Mouse (Mus musculus) kidney, postnatal 0 days (tissue): ENCODE measurements around the gene Sbp. TPM values are rescaled to one million over a fixed set of nuclear protein-coding genes. Genes with fewer than 3 reads are reported as not detected.
A peak's percentile ranks its signal among the peaks of the same experiment; 100 is the strongest.

Experiments used
- ATAC-seq: fragments of 200-750 bp; cut with Nextera tagmentation; replicated peaks from 2 replicates; pipeline ENCODE4 v1.8.0; 2017; ENCODE audit warnings: low read depth, moderate number of reproducible peaks, moderate TSS enrichment, moderate library complexity; ENCODE audit not compliant: low FRiP score
- DNase-seq: peaks from one replicate; pipeline ENCODE4 v3.0.0-alpha.2; 2016; ENCODE audit warnings: low spot score
- H3K27ac ChIP-seq: fragments of 300-500 bp; sonication (generic); 2 replicates; pipeline ENCODE4 v1.5.1; 2014; ENCODE audit warnings: mild to moderate bottlenecking
- H3K27me3 ChIP-seq: fragments of 300-500 bp; sonication (generic); 2 replicates; pipeline ENCODE4 v1.6.1; 2014; ENCODE audit warnings: low read length, mixed read lengths; ENCODE audit not compliant: insufficient read depth
- H3K36me3 ChIP-seq: fragments of 300-500 bp; sonication (generic); 2 replicates; pipeline ENCODE4 v1.6.1; 2014; ENCODE audit warnings: low read length, mixed read lengths; ENCODE audit not compliant: insufficient read depth
- H3K4me1 ChIP-seq: fragments of 300-500 bp; sonication (generic); replicated peaks from 2 replicates; pipeline ENCODE4 v1.6.1; 2014; ENCODE audit warnings: antibody characterized with exemption, low read length, mixed read lengths; ENCODE audit not compliant: insufficient read depth
- H3K4me2 ChIP-seq: fragments of 300-500 bp; sonication (generic); 2 replicates; pipeline ENCODE4 v1.6.1; 2014; ENCODE audit warnings: mild to moderate bottlenecking, low read length, moderate library complexity, mixed read lengths
- H3K4me3 ChIP-seq: fragments of 300-500 bp; sonication (generic); replicated peaks from 2 replicates; pipeline ENCODE4 v1.5.1; 2014; ENCODE audit warnings: low read depth, low read length
- H3K9ac ChIP-seq: fragments of 300-500 bp; sonication (generic); 2 replicates; pipeline ENCODE4 v1.6.1; 2014; ENCODE audit warnings: low read depth, low read length
- H3K9me3 ChIP-seq: fragments of 300-500 bp; sonication (generic); replicated peaks from 2 replicates; pipeline ENCODE4 v1.6.1; 2016; ENCODE audit warnings: low read length, inconsistent platforms, mixed read lengths
- CTCF ChIP-seq: IDR thresholded peaks from 2 replicates; pipeline ENCODE4 v1.5.1; 2016; ENCODE audit warnings: antibody characterized with exemption, low read depth, mild to moderate bottlenecking, moderate library complexity
- WGBS: fragments of 180-500 bp; shearing (Covaris S2); extraction: QIAGEN DNeasy Blood & Tissue Kit; methylation state at CpG from one replicate; pipeline ENCODE4 v1.1.7; 2014; 5-methylcytosine and 5-hydroxymethylcytosine counted together
- polyA plus RNA-seq: library from polyadenylated mRNA; unstranded; fragments of >200 nt; fragmentation: Nextera tagmentation; extraction: Ambion mirVana; gene quantifications from 2 replicates; pipeline ENCODE4 v1.2.1, GENCODE M21; 2015

Gene Sbp
- polyA plus RNA-seq, 1 experiment from 2014 or later, result not detected

GRCm38 (mm10) chr17:23989802-23990201, 48.3 kb downstream of the Sbp start:
- H3K9ac ChIP-seq, result no peak overlapping the region
- H3K9me3 ChIP-seq, result no peaks in the 10 kb centered on the region
- no peak for ATAC-seq
- no peaks in the 10 kb centered on the region for H3K27me3 ChIP-seq
- no peaks in the 10 kb centered on the region for H3K36me3 ChIP-seq
- 45% methylated on average over 2 of the region's 2 CpGs for WGBS
- no peak overlapping the region for H3K4me2 ChIP-seq
- no peak for DNase-seq
- H3K27ac ChIP-seq, result no peak overlapping the region
- no peak for TF ChIP-seq CTCF
- no peaks in the 10 kb centered on the region for H3K4me1 ChIP-seq
- H3K4me3 ChIP-seq, result no peak overlapping the region

GRCm38 (mm10) chr17:23992789-23993553, 51.5 kb downstream of the Sbp start:
- Histone ChIP-seq H3K36me3 (no peaks in the 10 kb centered on the region), H3K4me3 (no peak overlapping the region), H3K4me2 (peak overlapping the region; percentile 39), H3K27me3 (no peaks in the 10 kb centered on the region), H3K9me3 (no peaks in the 10 kb centered on the region), H3K4me1 (no peaks in the 10 kb centered on the region), H3K9ac (no peak overlapping the region), H3K27ac (peak overlapping the region; percentile 83)
- DNase-seq (peak; percentile 31), ATAC-seq (peak; percentile 91)
- 36% methylated on average over 9 of the region's 9 CpGs for WGBS
- no peak for TF ChIP-seq CTCF

GRCm38 (mm10) chr17:23993559-23994428, 52.3 kb downstream of the Sbp start:
- ATAC-seq, result peak; percentile 57
- Histone ChIP-seq H3K27me3 (no peaks in the 10 kb centered on the region), H3K36me3 (no peaks in the 10 kb centered on the region), H3K9me3 (no peaks in the 10 kb centered on the region), H3K4me1 (no peaks in the 10 kb centered on the region), H3K9ac (no peak overlapping the region), H3K4me3 (no peak overlapping the region), H3K4me2 (peak overlapping the region; percentile 39), H3K27ac (peak overlapping the region; percentile 83; the same call in 1 of the 2 replicates)
- 9% methylated on average over 31 of the region's 31 CpGs for WGBS
- peak; percentile 93 for DNase-seq
- TF ChIP-seq CTCF, result peak; percentile 89

- no peak overlapping the region for H3K4me2 ChIP-seq
- no peak overlapping the region for H3K9ac ChIP-seq
- no peaks in the 10 kb centered on the region for H3K36me3 ChIP-seq
- no peak overlapping the region for H3K4me3 ChIP-seq
- 78% methylated on average over 7 of the region's 7 CpGs for WGBS
- ATAC-seq (no peak), DNase-seq (no peak)
- no peak for TF ChIP-seq CTCF
- H3K4me1 ChIP-seq, result no peaks in the 10 kb centered on the region
- no peaks in the 10 kb centered on the region for H3K27me3 ChIP-seq
- no peak overlapping the region for H3K27ac ChIP-seq
- H3K9me3 ChIP-seq, result no peaks in the 10 kb centered on the region
Observed at GRCm38 (mm10) chr17:23994667-23995066, 53.2 kb downstream of the Sbp start.

Other genes starting within 250 kb of the Sbp start
- gene 1520401A03Rik, start 218.9 kb upstream of the Sbp start, polyA plus RNA-seq, result 0.05 and 0.30 TPM in 2 replicates
- gene Pkmyt1, start 215.3 kb upstream of the Sbp start, polyA plus RNA-seq, result 21.1 and 24.5 TPM in 2 replicates
- gene Paqr4, start 200.8 kb upstream of the Sbp start, polyA plus RNA-seq, result 16.0 and 17.9 TPM in 2 replicates
- 0.29 and 0.52 TPM in 2 replicates for gene Kremen2, start 195.8 kb upstream of the Sbp start, polyA plus RNA-seq
- 74.6 and 74.7 TPM in 2 replicates for gene Flywch1, start 170.1 kb upstream of the Sbp start, polyA plus RNA-seq
- 40.9 and 46.8 TPM in 2 replicates for gene Flywch2, start 155.6 kb upstream of the Sbp start, polyA plus RNA-seq
- gene Srrm2, start 151.1 kb upstream of the Sbp start, polyA plus RNA-seq, result 304 and 321 TPM in 2 replicates
- 1,058 and 1,143 TPM in 2 replicates for gene Elob, start 112.5 kb upstream of the Sbp start, polyA plus RNA-seq
- 0.11 TPM in 1 of 2 replicates, not detected in the other for gene Prss33, start 105.6 kb upstream of the Sbp start, polyA plus RNA-seq
- not detected in 2 replicates for gene Prss32, start 97.8 kb upstream of the Sbp start, polyA plus RNA-seq
- 2.8 and 3.1 TPM in 2 replicates for gene Prss41, start 97.5 kb upstream of the Sbp start, polyA plus RNA-seq
- gene Prss21, start 73.6 kb upstream of the Sbp start, polyA plus RNA-seq, result not detected in 2 replicates
- not detected in 2 replicates for gene Dcpp1, start 60.8 kb upstream of the Sbp start, polyA plus RNA-seq
- not detected in 2 replicates for gene Dcpp2, start 60.8 kb upstream of the Sbp start, polyA plus RNA-seq
- gene Dcpp3, start 24.2 kb upstream of the Sbp start, polyA plus RNA-seq, result not detected in 2 replicates
- gene Sbpl, start 13.6 kb downstream of the Sbp start, polyA plus RNA-seq, result not detected in 2 replicates
- gene Prss30, start 38.9 kb downstream of the Sbp start, polyA plus RNA-seq, result 0.18 and 0.25 TPM in 2 replicates
- 0.43 and 0.72 TPM in 2 replicates for gene Prss22, start 56.4 kb downstream of the Sbp start, polyA plus RNA-seq
- gene Prss27, start 96.5 kb downstream of the Sbp start, polyA plus RNA-seq, result 0.68 and 0.78 TPM in 2 replicates
- 47.6 and 51.2 TPM in 2 replicates for gene Kctd5, start 131.8 kb downstream of the Sbp start, polyA plus RNA-seq
- 28.7 and 29.4 TPM in 2 replicates for gene Pdpk1, start 209.3 kb downstream of the Sbp start, polyA plus RNA-seq
- gene Amdhd2, start 222.1 kb downstream of the Sbp start, polyA plus RNA-seq, result 47.9 and 52.5 TPM in 2 replicates
- 974 and 1,011 TPM in 2 replicates for gene Atp6v0c, start 228.0 kb downstream of the Sbp start, polyA plus RNA-seq